Mouse (Mus musculus): ENCODE measurements around the gene Ftl1-ps1. TPM values are rescaled to one million over a fixed set of nuclear protein-coding genes. Genes with fewer than 3 reads are reported as not detected.

Ftl1-ps1 gene
- polyA plus RNA-seq, 1 experiment from 2014 or later: 72.9 TPM

GRCm38 (mm10) chr13:74389730-74390129 lies 9.8 kb upstream of the Ftl1-ps1 start:
- no peaks in the 10 kb centered on the region for H3K27me3 ChIP-seq (ENCODE audit: control insufficient read depth, insufficient read depth, low read length)
- H3K4me2 ChIP-seq (ENCODE audit: low read depth): peak overlapping the region; percentile 46
- DNase-seq (ENCODE audit: low spot score) (no peak), ATAC-seq (ENCODE audit: insufficient read depth, low FRiP score, low TSS enrichment) (no peak)
- H3K9me3 ChIP-seq (ENCODE audit: control insufficient read depth, low read length): no peaks in the 10 kb centered on the region
- H3K4me1 ChIP-seq (ENCODE audit: control insufficient read depth, insufficient read depth, low read length): no peaks in the 10 kb centered on the region
- H3K4me3 ChIP-seq (ENCODE audit: low read depth, low read length): no peak overlapping the region; the same call in 1 of the 2 replicates
- no peak overlapping the region for H3K9ac ChIP-seq (ENCODE audit: low read length)
- WGBS: 70% methylated on average over 6 of the region's 6 CpGs
- no peak overlapping the region for H3K27ac ChIP-seq (ENCODE audit: low read depth, low read length)
- no peaks in the 10 kb centered on the region for H3K36me3 ChIP-seq (ENCODE audit: control insufficient read depth, insufficient read depth, low read length)

- WGBS: 1% methylated on average over 14 of the region's 14 CpGs
- Histone ChIP-seq H3K27ac (ENCODE audit: low read depth, low read length) (no peak within 1 kb of the TSS), H3K27me3 (ENCODE audit: control insufficient read depth, insufficient read depth, low read length) (no peaks in the 10 kb centered on the region), H3K36me3 (ENCODE audit: control insufficient read depth, insufficient read depth, low read length) (no peaks in the 10 kb centered on the region), H3K9ac (ENCODE audit: low read length) (peak within 1 kb of the TSS; percentile 27; the same call in 1 of the 2 replicates), H3K4me3 (ENCODE audit: low read depth, low read length) (peak within 1 kb of the TSS; percentile 42), H3K4me1 (ENCODE audit: control insufficient read depth, insufficient read depth, low read length) (no peaks in the 10 kb centered on the region), H3K9me3 (ENCODE audit: control insufficient read depth, low read length) (no peaks in the 10 kb centered on the region), H3K4me2 (ENCODE audit: low read depth) (peak within 1 kb of the TSS; percentile 46)
- DNase-seq (ENCODE audit: low spot score) (peak; percentile 64), ATAC-seq (ENCODE audit: insufficient read depth, low FRiP score, low TSS enrichment) (peak; percentile 87)
These were observed 9.0 kb upstream of the Ftl1-ps1 start, which contains the start of gene Zfp72 for GRCm38 (mm10) chr13:74390371-74390990. Gene Zfp72 (minus strand): TSS chr13:74390836.

- no peaks in the 10 kb centered on the region for H3K36me3 ChIP-seq (ENCODE audit: control insufficient read depth, insufficient read depth, low read length)
- H3K27ac ChIP-seq (ENCODE audit: low read depth, low read length): no peak overlapping the region
- H3K9ac ChIP-seq (ENCODE audit: low read length): no peak overlapping the region
- H3K27me3 ChIP-seq (ENCODE audit: control insufficient read depth, insufficient read depth, low read length): no peaks in the 10 kb centered on the region
- WGBS: 75% methylated on average over 2 of the region's 2 CpGs
- no peaks in the 10 kb centered on the region for H3K9me3 ChIP-seq (ENCODE audit: control insufficient read depth, low read length)
- H3K4me1 ChIP-seq (ENCODE audit: control insufficient read depth, insufficient read depth, low read length): no peaks in the 10 kb centered on the region
- DNase-seq (ENCODE audit: low spot score) (no peak), ATAC-seq (ENCODE audit: insufficient read depth, low FRiP score, low TSS enrichment) (peak; percentile 41; the same call in 1 of the 2 replicates)
- no peak overlapping the region for H3K4me2 ChIP-seq (ENCODE audit: low read depth)
- H3K4me3 ChIP-seq (ENCODE audit: low read depth, low read length): no peak overlapping the region
These were observed 8.3 kb upstream of the Ftl1-ps1 start for GRCm38 (mm10) chr13:74391156-74391555.

GRCm38 (mm10) chr13:74439895-74440294 lies 40.4 kb downstream of the Ftl1-ps1 start:
- H3K27me3 ChIP-seq (ENCODE audit: control insufficient read depth, insufficient read depth, low read length): no peaks in the 10 kb centered on the region
- no peaks in the 10 kb centered on the region for H3K4me1 ChIP-seq (ENCODE audit: control insufficient read depth, insufficient read depth, low read length)
- H3K9me3 ChIP-seq (ENCODE audit: control insufficient read depth, low read length): peaks cover 6% of the 10 kb centered on the region
- H3K27ac ChIP-seq (ENCODE audit: low read depth, low read length): no peak overlapping the region
- H3K4me2 ChIP-seq (ENCODE audit: low read depth): no peak overlapping the region
- no peak overlapping the region for H3K4me3 ChIP-seq (ENCODE audit: low read depth, low read length)
- H3K9ac ChIP-seq (ENCODE audit: low read length): no peak overlapping the region
- DNase-seq (ENCODE audit: low spot score) (peak; percentile 10), ATAC-seq (ENCODE audit: insufficient read depth, low FRiP score, low TSS enrichment) (no peak)
- 21% methylated on average over 19 of the region's 19 CpGs for WGBS
- no peaks in the 10 kb centered on the region for H3K36me3 ChIP-seq (ENCODE audit: control insufficient read depth, insufficient read depth, low read length)

MicroRNAs encoded within 50 kb of the gene (microRNA counts, 519-probe panel; counts per million panel counts)
- microRNA mmu-miR-692: 171 counts per million, percentile 57 among the panel's probes with 10 or more counts

Small RNA genes lying within 50 kb of the gene (microRNA-seq; reads per million reads assigned to microRNA genes)
- gene Mir692-3: not detected

Other genes starting within 250 kb of the Ftl1-ps1 start
- 88.4 and 98.9 TPM in 2 replicates for gene Exoc3, start 191.0 kb upstream of the Ftl1-ps1 start, polyA plus RNA-seq (2014; fragmentation: Nextera tagmentation; extraction: Ambion mirVana)
- 0.55 and 2.0 TPM in 2 replicates for gene Ahrr, start 107.4 kb upstream of the Ftl1-ps1 start, polyA plus RNA-seq (2014; fragmentation: Nextera tagmentation; extraction: Ambion mirVana)
- gene Pdcd6, start 82.1 kb upstream of the Ftl1-ps1 start, polyA plus RNA-seq (2014; fragmentation: Nextera tagmentation; extraction: Ambion mirVana): 124 and 128 TPM in 2 replicates
- gene Sdha, start 49.4 kb upstream of the Ftl1-ps1 start, polyA plus RNA-seq (2014; fragmentation: Nextera tagmentation; extraction: Ambion mirVana): 228 and 255 TPM in 2 replicates
- gene Ccdc127, start 49.4 kb upstream of the Ftl1-ps1 start, polyA plus RNA-seq (2014; fragmentation: Nextera tagmentation; extraction: Ambion mirVana): 56.1 and 57.6 TPM in 2 replicates
- gene Lrrc14b, start 35.7 kb upstream of the Ftl1-ps1 start, polyA plus RNA-seq (2014; fragmentation: Nextera tagmentation; extraction: Ambion mirVana): not detected in 2 replicates
- gene Zfp72, start 8.9 kb upstream of the Ftl1-ps1 start, polyA plus RNA-seq (2014; fragmentation: Nextera tagmentation; extraction: Ambion mirVana): 4.0 and 5.8 TPM in 2 replicates
- gene Zfp825, start 94.3 kb downstream of the Ftl1-ps1 start, polyA plus RNA-seq (2014; fragmentation: Nextera tagmentation; extraction: Ambion mirVana): 18.5 and 22.6 TPM in 2 replicates
- gene Erap1, start 239.9 kb downstream of the Ftl1-ps1 start, polyA plus RNA-seq (2014; fragmentation: Nextera tagmentation; extraction: Ambion mirVana): 7.6 and 8.5 TPM in 2 replicates

All from neural tube, embryonic 11.5 days (tissue).